Mouse (Mus musculus): Measurements from ENCODE around the gene Evx2.

GRCm38 (mm10) chr2:74635412-74635811, 23.9 kb downstream of the Evx2 start:
- TF ChIP-seq CTCF (IDR thresholded peaks at IDR 0.05; ENCODE audit: low read depth), result no peak
- TF ChIP-seq EP300 (IDR thresholded peaks at IDR 0.05; ENCODE audit: low read depth), result no peak

All from liver, postnatal 0 days (tissue).